Mouse (Mus musculus): ENCODE results near the gene Trappc6b. TPM values are rescaled to one million over a fixed set of nuclear protein-coding genes. Genes with fewer than 3 reads are reported as not detected.

The Trappc6b gene
- total RNA-seq, 2 experiments from 2014 or later = 45.5 to 57.9 TPM

Other genes starting within 250 kb of the Trappc6b start
- gene Sec23a, start 49.5 kb downstream of the Trappc6b start, total RNA-seq (2021) = 10 to 100 TPM; 60.1 to 60.9 TPM
- gene Gemin2, start 48.1 kb downstream of the Trappc6b start, total RNA-seq (2021) = 1 to 10 TPM; 4.0 to 4.9 TPM
- gene Pnn, start 5.4 kb upstream of the Trappc6b start, total RNA-seq (2021) = 10 to 100 TPM; 17.3 to 19.3 TPM
- 100 to 1,000 TPM; 104 to 118 TPM for gene Mia2, start 34.3 kb upstream of the Trappc6b start, total RNA-seq (2021)
- gene Fbxo33, start 158.3 kb upstream of the Trappc6b start, total RNA-seq (2021) = 1 to 10 TPM; 2.8 TPM

All from gastrocnemius, adult 18-20 months (tissue).